Mouse (Mus musculus): ENCODE measurements around the gene Bcas3.

The Bcas3 gene

DNA sequence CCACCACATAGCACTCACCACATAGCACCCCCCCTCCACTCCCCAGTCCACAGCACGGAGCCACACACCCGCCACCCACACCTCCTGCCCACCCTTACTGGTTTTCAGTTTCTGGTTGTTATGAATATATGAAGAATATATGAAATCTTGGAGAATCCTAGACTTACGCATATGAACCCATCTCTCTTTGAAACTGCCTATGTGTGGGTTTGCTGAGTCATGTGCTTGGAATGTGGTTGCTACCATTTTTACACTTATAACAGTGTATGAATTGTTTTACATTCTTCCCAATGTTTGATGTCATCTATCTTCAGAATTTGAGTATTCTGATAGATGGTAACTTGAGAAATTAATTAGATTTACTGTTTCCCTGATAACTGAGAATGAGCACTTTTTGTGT, 26.1 kb downstream of the Bcas3 start:
- in situ Hi-C loops (cut with MboI, MseI) = no loop called here

DNA sequence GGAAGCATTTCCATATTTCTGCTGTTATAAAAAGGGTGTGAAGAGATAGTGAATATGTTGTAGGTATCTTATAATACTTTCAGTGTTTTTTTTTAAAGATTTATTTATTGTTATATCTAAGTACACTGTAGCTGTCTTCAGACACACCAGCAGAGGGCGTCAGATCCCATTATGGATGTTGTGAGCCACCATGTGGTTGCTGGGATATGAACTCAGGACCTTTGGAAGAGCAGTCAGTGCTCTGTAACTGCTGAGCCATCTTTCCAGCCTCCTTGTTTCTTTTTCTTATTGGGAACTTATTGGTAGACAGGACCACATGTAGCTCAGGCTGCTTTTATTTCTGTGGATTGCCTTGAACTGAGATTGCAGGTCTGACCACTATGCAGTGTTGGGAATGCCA, 27.1 kb downstream of the Bcas3 start:
- in situ Hi-C loops (cut with MboI, MseI) = loop anchor here (10.0 kb wide), 1 partner anchor 105 kb away; no protein-coding TSS in a partner anchor

DNA sequence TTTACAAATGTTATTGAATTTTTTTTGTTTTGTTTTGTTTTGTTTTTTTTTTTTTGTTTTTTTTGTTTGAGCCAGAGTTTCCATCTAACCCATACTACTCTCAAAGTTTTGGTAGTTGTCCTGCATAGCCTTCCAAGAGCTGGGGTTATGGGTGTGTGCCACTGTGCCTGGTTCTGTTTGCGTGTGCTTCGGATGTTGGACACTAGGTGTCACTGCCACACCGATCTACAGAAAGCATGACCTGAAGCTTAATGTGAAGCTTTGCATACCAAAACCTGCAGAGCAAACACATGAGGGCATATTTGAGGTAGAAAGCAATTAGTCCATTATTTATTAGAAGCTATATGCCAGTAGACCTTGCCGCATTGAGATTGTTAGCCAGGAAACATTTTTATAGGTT, 29.1 kb downstream of the Bcas3 start:
- in situ Hi-C loops (cut with MboI, MseI) = loop anchor here (10.0 kb wide), 1 partner anchor 103 kb away; no protein-coding TSS in a partner anchor

DNA sequence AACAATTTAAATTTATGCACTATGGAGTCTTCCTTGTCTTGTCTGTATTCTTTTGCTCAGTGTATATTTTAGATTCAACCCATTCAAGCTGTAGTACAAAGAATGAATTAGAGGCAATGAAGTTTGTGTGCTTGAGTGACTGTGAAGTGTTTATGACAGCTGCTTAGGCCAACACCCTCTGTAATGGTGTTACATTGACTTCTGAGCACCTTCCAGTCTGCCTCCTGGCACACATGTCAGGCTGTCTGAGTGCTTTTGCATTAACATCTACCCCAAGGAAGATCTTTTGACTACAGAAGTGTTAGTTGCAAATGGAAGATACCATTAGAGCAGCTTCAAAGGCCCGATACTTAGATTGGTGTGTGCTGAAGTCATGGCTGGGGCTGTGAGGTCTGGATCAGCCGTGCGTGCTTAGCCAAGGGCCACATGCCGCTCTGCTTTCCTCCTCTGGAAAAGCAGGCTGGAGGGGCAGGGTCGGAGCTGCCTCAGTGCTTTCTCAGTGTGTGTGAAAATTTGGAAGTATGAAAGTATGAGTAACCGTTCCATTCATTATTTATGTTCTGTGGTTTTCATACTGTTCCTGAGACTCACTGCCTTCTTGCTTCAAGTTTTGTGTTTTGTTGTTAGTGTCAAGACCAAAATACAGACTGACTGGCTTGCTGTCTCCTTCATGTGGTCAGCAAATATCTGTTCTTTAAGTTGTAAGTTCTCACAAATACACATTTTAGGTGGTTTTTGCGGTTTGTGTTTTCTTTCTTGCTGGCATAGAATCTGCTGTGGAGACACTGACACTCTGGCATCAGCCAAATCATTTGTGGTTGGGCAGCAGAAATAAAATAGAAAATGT, 31.2 kb downstream of the Bcas3 start:
- in situ Hi-C loops (cut with MboI, MseI) = loop anchor here (10.0 kb wide), 1 partner anchor 101 kb away; no protein-coding TSS in a partner anchor

DNA sequence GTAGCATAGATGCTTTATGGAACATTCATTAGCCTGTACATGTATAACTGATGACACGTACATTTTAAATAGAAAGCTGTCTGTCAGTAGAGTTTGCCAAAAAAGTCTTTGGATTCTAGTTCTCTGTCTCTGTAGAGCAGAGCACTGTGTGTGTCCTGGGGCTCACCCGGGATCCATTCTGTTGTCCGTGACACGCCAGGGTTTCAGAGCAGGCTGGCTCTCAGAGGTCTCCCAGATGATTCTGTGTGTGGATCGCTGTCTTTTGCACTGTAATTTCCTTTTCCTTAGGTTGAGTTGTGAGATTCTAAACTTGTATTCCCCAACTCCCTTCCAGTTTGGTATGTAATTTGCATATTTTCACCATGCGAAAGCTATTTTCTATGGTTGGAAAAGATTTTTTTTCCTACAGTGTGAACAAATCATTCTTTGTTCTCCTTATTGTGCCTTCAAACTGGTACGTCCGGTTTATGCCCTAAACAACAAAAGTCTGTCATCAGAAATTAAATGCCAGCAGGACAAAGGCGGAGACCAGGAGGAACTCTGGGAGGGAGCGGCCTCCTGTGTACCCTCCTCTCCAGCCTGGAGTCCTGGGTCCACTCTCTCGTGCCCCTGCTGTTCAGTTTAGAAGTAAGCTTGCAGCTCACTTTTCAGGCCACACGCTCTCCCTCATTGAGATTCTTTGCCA, 39.4 kb downstream of the Bcas3 start:
- in situ Hi-C loops (cut with MboI, MseI) = loop anchor here (10.0 kb wide), 1 partner anchor 432 kb away; no protein-coding TSS in a partner anchor

DNA sequence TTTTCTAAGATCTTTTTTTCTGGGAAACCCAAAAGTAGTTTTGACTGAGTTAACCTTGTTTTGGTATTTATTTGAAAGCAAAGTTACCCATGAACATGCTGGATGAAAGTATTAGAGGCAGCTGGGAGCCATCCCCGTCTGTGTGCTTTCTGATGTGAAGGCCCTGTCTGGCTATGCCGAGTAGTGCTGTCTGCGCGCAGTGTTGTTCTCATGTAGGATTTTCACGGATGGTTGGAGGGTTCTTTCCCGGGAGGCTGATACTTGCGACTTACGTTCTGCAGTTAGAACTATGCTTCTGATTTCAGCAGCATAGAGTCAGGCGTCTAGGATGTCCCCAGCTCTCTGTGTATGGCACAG, 39.9 kb downstream of the Bcas3 start:
- in situ Hi-C loops (cut with MboI, MseI) = loop anchor here (10.0 kb wide), 1 partner anchor 432 kb away; no protein-coding TSS in a partner anchor

DNA sequence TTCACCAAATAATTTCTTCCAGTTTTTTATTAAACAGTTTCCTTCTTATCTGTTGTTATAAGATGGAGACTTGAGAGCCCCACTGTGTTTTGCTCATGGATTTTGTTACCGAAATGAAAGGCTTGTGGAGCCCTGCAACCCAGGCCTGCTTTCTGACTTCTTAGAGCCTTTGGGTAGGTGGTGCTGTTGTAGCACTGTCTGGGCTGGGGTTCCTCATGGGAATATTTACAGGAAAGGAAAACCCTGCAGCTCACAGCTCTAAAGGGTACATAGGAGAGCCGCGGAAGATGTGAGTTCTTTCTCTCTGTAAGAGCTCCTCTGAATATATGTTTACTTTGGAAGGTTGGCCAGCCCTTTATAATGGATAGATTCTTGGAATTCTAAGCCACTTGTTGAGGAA, 41.0 kb downstream of the Bcas3 start:
- in situ Hi-C loops (cut with MboI, MseI) = loop anchor here (10.0 kb wide), 1 partner anchor 431 kb away; no protein-coding TSS in a partner anchor

DNA sequence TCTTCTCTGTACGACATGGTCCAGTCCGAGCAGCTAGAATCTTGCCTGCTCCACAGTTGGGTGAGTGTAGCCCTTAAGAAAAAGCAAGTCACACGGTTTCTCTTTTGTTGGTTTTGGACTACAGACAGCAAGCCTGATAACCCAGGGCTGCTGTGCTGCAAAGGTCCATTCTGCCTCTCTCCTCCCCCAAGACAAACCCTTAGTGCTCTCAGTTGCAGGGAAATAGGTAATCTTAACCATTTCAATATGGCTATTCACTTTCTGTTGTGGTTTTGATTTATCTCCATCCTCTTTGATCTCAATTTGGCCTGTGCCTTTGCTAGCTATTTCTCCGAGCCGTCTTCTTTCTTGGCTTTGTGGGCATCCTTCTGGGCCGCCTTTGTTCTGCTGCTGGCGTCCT, 42.4 kb downstream of the Bcas3 start:
- in situ Hi-C loops (cut with MboI, MseI) = loop anchor here (10.0 kb wide), 1 partner anchor 429 kb away; no protein-coding TSS in a partner anchor

DNA sequence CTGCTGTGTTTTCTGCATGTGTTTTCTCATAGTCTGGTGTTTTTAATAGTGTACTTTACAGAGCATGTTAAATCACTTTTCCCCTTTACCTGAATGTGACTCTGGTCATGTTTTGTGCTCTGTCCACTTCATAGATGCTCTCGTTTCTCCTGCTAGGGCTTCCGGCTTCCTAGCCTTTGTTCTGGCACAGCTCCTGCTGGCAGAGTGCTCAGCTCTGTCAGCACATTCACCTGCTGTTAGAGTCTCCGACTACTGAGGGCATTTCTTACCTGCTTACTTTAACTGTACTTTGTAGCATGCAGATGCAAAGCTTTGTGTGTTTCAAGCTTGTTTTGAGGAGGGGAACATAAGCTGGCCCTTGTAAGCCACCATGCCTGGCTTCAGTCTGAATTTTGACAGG, 53.6 kb downstream of the Bcas3 start:
- in situ Hi-C loops (cut with MboI, MseI) = no loop called here

DNA sequence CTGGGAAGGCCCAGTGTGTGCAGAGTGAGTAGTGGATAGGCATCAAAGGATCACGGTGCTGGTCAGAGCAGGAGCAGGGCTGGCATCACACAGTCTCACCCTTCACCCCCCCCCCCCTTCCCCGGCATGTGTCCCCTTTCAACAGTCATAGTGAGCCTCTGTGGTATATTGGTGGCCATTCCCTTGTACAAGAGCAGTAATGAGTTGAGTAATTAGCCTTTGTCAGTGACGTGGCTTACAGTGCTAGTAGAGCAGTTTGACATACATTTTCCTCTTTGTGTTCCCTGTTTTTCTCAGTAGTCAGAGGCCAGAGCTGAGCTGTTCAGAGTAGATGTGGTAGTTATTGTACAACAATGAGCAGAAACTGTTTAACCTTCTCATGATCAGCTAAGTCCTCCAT, 54.7 kb downstream of the Bcas3 start:
- in situ Hi-C loops (cut with MboI, MseI) = no loop called here

DNA sequence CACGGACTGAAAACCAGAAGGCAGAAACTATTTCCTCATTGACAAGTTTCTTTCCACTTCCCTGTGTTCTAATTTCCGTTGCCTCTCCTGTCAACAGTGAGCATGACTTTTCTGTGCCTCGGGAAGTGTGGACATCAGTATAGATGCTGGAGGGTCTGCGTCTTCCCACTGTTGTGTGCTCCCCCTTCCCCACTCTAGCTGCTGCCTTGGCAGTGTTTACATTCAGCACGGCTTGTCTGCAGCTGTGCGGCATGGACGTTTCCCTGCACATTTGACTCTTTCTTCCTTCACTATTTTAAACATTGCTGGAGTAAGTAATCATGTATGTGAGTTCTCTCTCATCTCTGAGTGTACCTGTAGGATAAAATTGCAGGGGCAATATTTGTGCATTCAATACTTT, 59.4 kb downstream of the Bcas3 start:
- in situ Hi-C loops (cut with MboI, MseI) = no loop called here

DNA sequence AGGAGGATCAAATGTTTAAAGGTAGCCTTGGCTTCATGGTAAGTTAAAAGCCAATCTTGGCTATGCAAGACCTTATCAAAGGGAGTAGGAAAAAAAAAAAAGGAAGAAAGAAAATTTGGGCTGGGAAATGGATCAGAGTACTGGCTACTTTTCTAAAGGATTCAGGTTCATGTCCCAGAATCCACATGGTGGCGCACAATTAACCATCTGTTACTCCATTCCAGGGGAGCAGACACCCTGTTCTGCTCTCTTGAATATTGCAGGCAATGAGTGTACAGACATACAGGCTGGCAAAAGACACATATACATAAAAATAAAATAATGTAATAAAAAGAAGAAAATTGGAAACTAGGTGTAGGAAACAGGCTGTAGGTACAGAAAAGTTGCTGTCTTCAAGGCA, 61.5 kb downstream of the Bcas3 start:
- in situ Hi-C loops (cut with MboI, MseI) = no loop called here

DNA sequence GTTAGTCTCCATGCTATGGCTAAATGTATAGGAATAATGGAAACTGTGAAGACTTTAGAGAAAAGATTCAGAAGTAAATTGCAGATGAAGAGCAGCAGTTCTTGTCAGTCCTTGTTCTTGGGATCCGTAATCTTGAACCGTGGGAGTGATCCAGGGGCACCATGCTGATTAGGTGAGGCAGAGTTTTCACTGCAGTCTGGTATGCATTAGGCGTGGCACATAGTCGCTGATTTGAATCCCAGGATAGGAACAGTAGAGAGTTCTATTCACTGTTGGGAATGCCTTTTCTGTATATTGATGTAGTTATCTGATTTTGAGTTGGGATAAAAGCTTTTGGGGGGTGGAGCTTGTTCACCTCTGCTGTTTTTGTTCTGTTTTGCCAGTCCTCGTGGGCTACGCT, 74.4 kb downstream of the Bcas3 start:
- in situ Hi-C loops (cut with MboI, MseI) = no loop called here

DNA sequence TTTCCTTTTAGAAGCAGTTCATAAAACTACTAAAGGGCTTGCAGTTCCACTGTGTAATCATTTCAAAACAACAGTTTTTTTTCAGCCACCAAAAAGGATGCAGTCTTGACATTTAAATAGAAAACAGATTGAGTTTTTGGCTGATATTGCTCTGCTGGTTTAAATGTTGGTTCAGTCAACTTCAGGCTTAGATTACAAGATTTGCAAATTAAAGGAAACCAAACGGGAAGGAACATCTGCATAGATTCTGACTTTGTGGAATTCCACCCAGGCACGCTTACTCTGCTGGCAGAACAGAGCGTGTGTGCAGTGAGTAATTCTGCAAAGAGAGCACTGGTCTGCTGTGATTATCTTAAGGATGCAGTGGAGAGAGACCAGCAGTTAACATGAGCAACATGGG, 75.3 kb downstream of the Bcas3 start:
- in situ Hi-C loops (cut with MboI, MseI) = no loop called here

DNA sequence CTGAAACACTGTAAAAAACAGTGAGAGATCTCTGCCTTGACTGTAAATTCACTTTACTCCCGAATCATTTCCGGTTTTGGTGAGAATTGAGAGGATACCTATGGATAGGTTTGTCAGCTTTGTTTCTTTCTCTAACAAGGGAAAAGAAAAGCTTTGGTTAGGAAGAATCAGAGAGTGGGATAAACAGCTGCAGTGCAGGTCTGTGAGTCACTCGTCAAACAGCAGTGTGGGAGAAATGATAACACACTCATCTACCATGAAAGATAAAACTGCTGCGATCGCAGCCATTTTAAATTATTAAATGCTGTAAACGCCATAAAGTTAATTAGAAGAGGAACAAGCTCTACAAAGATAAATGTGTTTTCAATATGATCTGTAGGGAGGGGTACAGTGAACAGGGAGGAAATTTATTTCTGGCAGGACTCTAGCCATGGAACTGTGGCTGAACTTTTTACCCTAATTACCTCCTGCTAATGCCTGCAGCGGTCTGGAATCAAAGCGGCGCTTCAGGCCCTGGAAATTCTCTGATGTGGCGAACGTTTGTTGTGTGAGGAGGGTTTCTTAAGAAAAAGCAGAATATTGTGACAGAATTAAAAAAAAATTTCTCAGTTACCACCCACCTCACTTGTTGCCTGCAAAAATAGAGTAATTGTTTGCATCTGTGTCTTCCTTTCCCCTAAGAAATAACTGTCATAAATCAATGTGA, 77.9 kb downstream of the Bcas3 start:
- in situ Hi-C loops (cut with MboI, MseI) = no loop called here

DNA sequence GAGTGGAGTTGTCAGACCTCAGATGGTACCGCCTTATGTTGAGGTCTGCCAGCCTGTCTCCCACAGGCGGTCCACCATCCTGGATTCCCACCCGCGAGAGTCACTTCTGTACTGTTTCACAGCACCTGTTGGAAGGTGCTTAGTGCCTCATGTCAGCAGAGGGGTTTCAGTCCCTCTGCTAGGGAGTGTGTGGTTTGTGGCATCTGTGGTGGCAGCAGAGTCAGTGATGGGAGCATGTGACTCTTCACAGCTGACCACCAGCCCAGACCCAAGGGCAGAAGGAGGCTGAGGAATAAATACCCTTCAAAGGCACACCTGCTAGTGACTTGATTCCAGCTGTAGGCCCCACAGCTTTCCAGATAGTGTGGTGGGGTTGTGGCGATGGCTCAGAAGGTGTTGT, 94.4 kb downstream of the Bcas3 start:
- in situ Hi-C loops (cut with MboI, MseI) = no loop called here

DNA sequence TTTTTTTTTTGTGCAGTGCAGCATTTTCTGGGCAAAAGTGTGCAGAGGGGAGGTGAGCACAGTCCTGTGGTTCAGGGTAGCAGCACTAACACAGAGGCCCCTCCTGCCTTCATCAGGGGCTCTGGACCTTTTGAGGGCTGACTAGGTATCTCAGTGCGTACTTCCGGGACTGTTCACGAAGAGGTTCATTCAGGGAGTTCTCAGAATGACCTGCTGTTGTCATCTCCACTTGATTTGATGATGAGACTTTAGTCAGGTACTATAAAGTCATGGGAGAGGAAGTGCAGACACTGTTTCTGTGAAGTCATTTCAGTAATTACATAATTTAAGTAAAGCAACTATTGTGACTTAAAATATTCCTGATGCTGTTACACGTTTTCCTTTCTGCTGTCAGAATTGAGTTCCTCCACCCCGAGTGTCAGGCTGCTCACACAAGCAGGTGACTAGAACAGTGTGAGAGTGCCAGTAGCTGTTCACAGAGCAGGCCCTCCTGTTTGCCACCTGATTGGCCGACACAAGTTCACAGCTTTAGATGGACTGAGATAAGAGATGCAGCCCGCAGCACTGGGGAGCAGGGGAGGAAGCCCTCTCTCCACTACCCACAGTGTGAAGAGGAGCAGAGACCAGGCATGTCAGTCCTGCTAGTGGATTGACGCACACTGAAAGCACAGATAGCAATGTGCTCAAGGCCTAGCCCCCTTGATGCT, 100.8 kb downstream of the Bcas3 start:
- in situ Hi-C loops (cut with MboI, MseI) = loop anchor here (10.0 kb wide), 1 partner anchor 179 kb away; no protein-coding TSS in a partner anchor

DNA sequence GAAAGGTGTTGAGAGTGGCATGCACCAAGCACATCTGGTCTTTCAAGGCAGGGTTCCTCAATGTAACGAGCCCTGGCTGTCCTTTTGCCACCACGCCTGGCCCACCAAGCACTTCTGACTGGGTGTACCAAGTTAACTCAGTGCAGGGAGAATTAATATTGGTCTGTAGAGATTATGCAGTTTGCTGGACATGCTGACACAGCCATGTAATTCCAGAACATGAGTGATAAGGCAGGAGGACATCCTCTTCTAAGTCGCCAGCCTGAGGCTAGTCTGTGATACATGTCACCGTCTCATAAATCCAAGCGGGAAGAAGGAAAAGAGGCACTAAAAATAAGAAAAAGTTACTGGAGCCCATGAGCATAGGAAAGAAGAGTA, 101.3 kb downstream of the Bcas3 start:
- in situ Hi-C loops (cut with MboI, MseI) = loop anchor here (10.0 kb wide), 1 partner anchor 179 kb away; no protein-coding TSS in a partner anchor

DNA sequence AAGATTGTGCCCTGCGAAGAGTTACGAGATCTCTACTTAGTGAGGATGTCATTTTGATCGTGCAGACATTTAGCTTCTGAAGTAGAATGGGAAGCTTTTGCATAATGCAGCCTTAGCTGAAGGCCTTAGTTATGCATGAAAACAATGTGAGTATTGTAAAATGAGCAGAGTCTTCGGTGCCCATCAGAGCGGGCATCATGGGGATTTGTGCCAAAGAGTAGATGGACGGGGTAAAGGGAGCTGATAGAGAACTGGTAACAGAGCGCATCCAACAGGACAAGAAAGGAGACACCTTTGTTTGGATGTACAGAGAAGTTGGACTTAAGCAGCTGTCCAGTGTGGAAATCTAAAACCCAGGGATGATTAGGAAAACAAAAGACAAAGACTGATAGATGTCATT, 108.6 kb downstream of the Bcas3 start:
- in situ Hi-C loops (cut with MboI, MseI) = no loop called here

DNA sequence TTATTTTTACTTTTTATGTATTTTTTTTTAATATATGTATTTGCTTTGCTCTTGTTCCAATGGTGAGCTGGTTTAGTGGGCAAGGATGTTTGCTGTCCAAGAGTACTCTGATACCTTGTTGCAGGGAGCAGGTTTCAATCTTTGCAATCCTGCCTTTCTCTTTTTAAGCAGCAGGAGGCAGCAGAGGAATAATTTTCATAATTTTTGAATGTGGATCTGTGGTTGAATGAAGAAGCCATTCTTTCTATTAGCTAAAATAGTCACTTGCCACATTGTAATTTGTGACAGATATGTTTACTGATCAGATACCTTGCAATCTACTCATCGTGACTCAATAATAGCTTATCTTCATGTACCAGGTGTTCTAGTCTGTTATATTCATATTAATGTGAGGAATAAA, 116.6 kb downstream of the Bcas3 start:
- in situ Hi-C loops (cut with MboI, MseI) = no loop called here

DNA sequence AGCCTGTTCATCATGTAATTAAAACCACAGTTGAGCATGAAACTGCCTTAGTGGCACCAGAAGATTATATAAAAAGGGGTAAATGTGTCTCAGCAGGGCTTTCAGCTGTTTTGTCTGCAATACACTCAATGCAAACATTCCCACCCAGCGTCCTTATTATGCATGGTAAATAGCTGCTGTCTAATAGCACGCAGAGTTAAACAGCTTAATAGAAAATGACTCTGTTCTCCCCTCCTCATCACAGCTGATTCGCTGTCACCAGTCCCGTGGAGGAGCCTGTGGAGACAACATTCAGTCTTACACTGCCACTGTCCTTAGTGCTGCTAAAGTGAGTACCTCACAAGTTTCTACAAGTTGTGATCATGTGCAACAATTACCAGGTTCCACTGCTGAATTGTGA, 117.5 kb downstream of the Bcas3 start:
- in situ Hi-C loops (cut with MboI, MseI) = no loop called here

DNA sequence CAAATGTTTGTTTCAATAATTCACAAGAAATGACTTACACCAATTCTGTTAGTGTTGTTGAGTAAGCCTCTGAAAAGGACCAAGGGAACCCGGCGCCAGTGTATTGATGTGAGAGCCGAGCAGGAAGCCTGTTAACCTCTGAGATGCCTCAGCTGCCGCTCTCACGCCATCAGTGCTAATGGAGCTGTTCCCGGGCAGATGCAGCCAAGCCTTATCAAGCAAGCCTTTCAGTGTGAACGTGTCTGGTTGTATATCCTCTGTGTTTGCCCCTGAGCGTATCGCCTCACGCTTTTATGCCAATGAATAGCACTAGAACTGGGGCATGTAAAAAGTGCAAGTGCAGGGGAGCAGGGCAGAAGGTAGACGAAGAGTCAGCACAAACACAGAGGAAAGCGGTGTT, 121.4 kb downstream of the Bcas3 start:
- in situ Hi-C loops (cut with MboI, MseI) = no loop called here

Data from T-helper 1 cell (primary cell).